Mouse (Mus musculus) stomach, embryonic 16.5 days (tissue): ENCODE data around the gene Gm7271. TPM values are rescaled to one million over a fixed set of nuclear protein-coding genes. Genes with fewer than 3 reads are reported as not detected.

Experiments
- ATAC-seq: fragments of 200-750 bp; cut with Nextera tagmentation; 2 replicates; pipeline ENCODE4 v1.8.0; 2017; ENCODE audit warnings: moderate number of reproducible peaks, moderate TSS enrichment; ENCODE audit not compliant: insufficient read depth, low FRiP score
- H3K27ac ChIP-seq: fragments of 300-500 bp; sonication (generic); 2 replicates; pipeline ENCODE4 v1.5.1; 2014; ENCODE audit warnings: low read length
- H3K27me3 ChIP-seq: fragments of 300-500 bp; sonication (generic); 2 replicates; pipeline ENCODE4 v1.6.1; 2014; ENCODE audit warnings: low read length, control low read depth, mixed read lengths; ENCODE audit not compliant: control insufficient read depth, insufficient read depth
- H3K36me3 ChIP-seq: fragments of 300-500 bp; sonication (generic); 2 replicates; pipeline ENCODE4 v1.6.1; 2014; ENCODE audit warnings: low read length; ENCODE audit not compliant: control insufficient read depth, insufficient read depth
- H3K4me1 ChIP-seq: fragments of 300-500 bp; sonication (generic); 2 replicates; pipeline ENCODE4 v1.6.1; 2014; ENCODE audit warnings: low read length, control low read depth, mixed read lengths; ENCODE audit not compliant: control insufficient read depth, insufficient read depth
- H3K4me2 ChIP-seq: fragments of 300-500 bp; sonication (generic); 2 replicates; pipeline ENCODE4 v1.6.1; 2014; ENCODE audit warnings: low read depth, low read length, mixed read lengths
- H3K4me3 ChIP-seq: fragments of 300-500 bp; sonication (generic); replicated peaks from 2 replicates; pipeline ENCODE4 v1.5.1; 2014; ENCODE audit warnings: mild to moderate bottlenecking, low read length
- H3K9ac ChIP-seq: fragments of 300-500 bp; sonication (generic); 2 replicates; pipeline ENCODE4 v1.6.1; 2014; ENCODE audit warnings: low read length
- H3K9me3 ChIP-seq: fragments of 300-500 bp; sonication (generic); replicated peaks from 2 replicates; pipeline ENCODE4 v1.6.1; 2016; ENCODE audit warnings: low read length, control low read depth; ENCODE audit not compliant: control insufficient read depth
- WGBS: fragments of 180-500 bp; shearing (Covaris S2); extraction: QIAGEN DNeasy Blood & Tissue Kit; methylation state at CpG from one replicate; pipeline ENCODE4 v1.1.7; 2014; 5-methylcytosine and 5-hydroxymethylcytosine counted together
- polyA plus RNA-seq: library from polyadenylated mRNA; unstranded; fragments of >200 nt; fragmentation: Nextera tagmentation; extraction: Ambion mirVana; gene quantifications from 2 replicates; pipeline ENCODE4 v1.2.1, GENCODE M21; 2015

Gene Gm7271
- polyA plus RNA-seq, 1 experiment from 2014 or later = not detected

DNA sequence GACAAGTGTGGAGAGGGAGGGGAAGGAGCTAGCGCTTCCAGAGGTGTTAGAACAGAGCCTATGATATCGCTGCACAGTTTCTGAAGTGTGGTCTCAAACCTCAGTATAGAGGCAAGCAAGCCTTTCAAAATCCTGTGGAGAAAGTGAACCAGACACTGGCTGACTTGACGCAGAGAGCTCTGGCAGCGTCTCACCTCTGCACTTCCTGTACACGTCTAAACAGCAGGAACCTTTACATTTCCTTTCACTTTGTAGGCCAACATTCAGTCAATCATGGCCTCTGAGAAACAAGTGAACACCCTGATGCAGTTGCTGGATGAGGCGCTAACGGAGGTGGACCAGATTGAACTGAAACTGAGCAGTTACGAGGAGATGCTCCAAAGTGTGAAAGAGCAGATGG, 59.4 kb downstream of the Gm7271 start:
- ATAC-seq = no peak
- Histone ChIP-seq H3K27me3 (no peaks in the 10 kb centered on the region), H3K27ac (no peak overlapping the region), H3K4me2 (no peak overlapping the region), H3K9me3 (no peaks in the 10 kb centered on the region), H3K4me1 (no peaks in the 10 kb centered on the region), H3K9ac (no peak overlapping the region), H3K36me3 (peaks cover 6% of the 10 kb centered on the region; the same call in 1 of the 2 replicates), H3K4me3 (no peak overlapping the region)
- 94% methylated on average over 8 of the region's 8 CpGs for WGBS

DNA sequence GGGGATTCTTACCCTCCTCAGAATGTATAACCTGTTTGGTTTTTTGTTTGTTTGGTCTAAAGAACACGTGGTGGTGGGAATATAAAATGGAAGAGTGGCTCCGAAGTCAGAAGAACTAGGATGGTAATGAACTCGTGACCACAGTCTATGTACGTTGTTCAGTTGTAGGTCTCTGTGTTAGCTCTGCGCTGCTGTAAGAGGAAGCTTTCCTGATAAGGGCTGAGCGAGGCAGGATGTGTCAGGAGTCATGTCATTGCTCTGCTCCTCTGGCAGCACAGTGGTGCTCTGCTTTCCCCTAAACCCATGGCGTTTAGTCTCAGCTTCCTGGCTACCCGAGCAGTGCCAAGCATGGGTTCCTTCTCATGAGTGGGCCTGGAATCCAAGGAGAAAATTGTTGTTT, 66.6 kb downstream of the Gm7271 start:
- 84% methylated on average over 8 of the region's 8 CpGs for WGBS
- no peak overlapping the region for H3K4me2 ChIP-seq
- no peak overlapping the region for H3K4me3 ChIP-seq

GRCm38 (mm10) chr5:76565321-76565720, 81.5 kb downstream of the Gm7271 start:
- no peak for ATAC-seq
- Histone ChIP-seq H3K27me3 (no peaks in the 10 kb centered on the region), H3K9me3 (no peaks in the 10 kb centered on the region), H3K4me2 (no peak overlapping the region), H3K9ac (no peak overlapping the region), H3K4me3 (no peak overlapping the region), H3K27ac (no peak overlapping the region), H3K4me1 (no peaks in the 10 kb centered on the region), H3K36me3 (peaks cover 10% of the 10 kb centered on the region)
- 35% methylated on average over 3 of the region's 3 CpGs for WGBS

More for the DNA sequence above, 66.6 kb downstream of the Gm7271 start:
- ATAC-seq = no peak
- H3K27me3 ChIP-seq = no peaks in the 10 kb centered on the region
- no peaks in the 10 kb centered on the region for H3K4me1 ChIP-seq
- H3K9me3 ChIP-seq = no peaks in the 10 kb centered on the region
- H3K36me3 ChIP-seq = no peaks in the 10 kb centered on the region
- H3K27ac ChIP-seq = no peak overlapping the region
- H3K9ac ChIP-seq = no peak overlapping the region

Other genes starting within 250 kb of the Gm7271 start
- 12.5 and 13.0 TPM in 2 replicates for gene Clock, start 179.2 kb upstream of the Gm7271 start, polyA plus RNA-seq
- not detected in 2 replicates for gene Pdcl2, start 152.9 kb upstream of the Gm7271 start, polyA plus RNA-seq
- gene Nmu, start 120.3 kb upstream of the Gm7271 start, polyA plus RNA-seq = 0.17 TPM in 1 of 2 replicates, not detected in the other
- 28.8 and 33.2 TPM in 2 replicates for gene Exoc1, start 45.3 kb downstream of the Gm7271 start, polyA plus RNA-seq
- gene Cep135, start 104.7 kb downstream of the Gm7271 start, polyA plus RNA-seq = 5.1 and 5.3 TPM in 2 replicates
- 8.1 and 10.0 TPM in 2 replicates for gene C530008M17Rik, start 172.5 kb downstream of the Gm7271 start, polyA plus RNA-seq